Mouse (Mus musculus) heart, adult 2 months (tissue): ENCODE measurements around the gene Wdr81.

Source experiments
- CTCF ChIP-seq: fragments of 200-600 bp; IDR thresholded peaks from 2 replicates; pipeline ENCODE4 v1.8.1; 2022; ENCODE audit warnings: antibody characterized with exemption, mild to moderate bottlenecking, moderate library complexity
- EP300 ChIP-seq: fragments of 200-500 bp; IDR thresholded peaks from 2 replicates; pipeline ENCODE4 v1.6.1; 2011; ENCODE audit warnings: low read depth, low read length, control low read depth; ENCODE audit not compliant: insufficient read depth
- POLR2A ChIP-seq: fragments of 200-500 bp; IDR thresholded peaks from 2 replicates; pipeline ENCODE4 v1.6.1; 2011; ENCODE audit warnings: mild to moderate bottlenecking, low read depth, low read length, control low read depth; ENCODE audit not compliant: insufficient read depth

DNA sequence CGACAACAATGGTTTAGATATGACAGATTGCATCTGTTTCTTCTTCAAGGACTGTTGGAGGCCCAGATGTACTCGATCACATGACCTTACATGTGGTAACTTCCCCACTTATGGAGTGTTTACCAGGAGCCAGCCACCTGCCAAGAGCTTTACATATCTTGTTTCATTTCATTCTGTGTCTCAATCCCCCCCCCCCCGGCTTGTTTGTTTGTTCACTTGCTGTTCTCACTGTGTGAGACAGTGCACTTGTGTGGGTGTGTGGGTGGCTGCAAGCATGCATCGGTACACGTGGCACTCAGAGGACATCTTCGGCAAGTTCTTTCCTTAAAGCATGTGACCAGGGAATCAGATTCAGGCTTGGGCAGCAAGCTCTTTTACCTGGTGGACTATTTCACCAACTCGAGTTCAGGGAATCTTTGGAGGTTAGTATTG is 1.9 kb upstream of the Wdr81 start:
- TF ChIP-seq POLR2A, result no peak
- TF ChIP-seq CTCF, result no peak
- TF ChIP-seq EP300, result no peak
